ENCODE assay signal across 14 mouse cellular contexts in genomic region chr9:43189021-43189356, GRCm38 (mm10). TPM values are rescaled to one million over a fixed set of nuclear protein-coding genes. Genes with fewer than 3 reads are reported as not detected.
"Had no signal": no experiment of that assay in that cellular context is flagged by ENCODE, and none has a peak within 500 bp of the region (broad histone marks: within the 10 kb centered on the region; RNA-seq: fewer than 3 reads in every experiment).

No protein-coding gene starts in this region.

- ATAC-seq: lung, postnatal 0 days had no signal

- H3K4me3 ChIP-seq: left cerebral cortex, adult 2 months; limb, embryonic 10.5 days; liver, embryonic 15.5 days had no signal

- H3K9ac ChIP-seq: liver, embryonic 15.5 days had no signal

- H3K27ac ChIP-seq: left cerebral cortex, adult 2 months; limb, embryonic 10.5 days; liver, embryonic 15.5 days had no signal

- H3K4me1 ChIP-seq: liver, embryonic 15.5 days had no signal

- H3K4me2 ChIP-seq: liver, embryonic 11.5 days; liver, embryonic 15.5 days had no signal

- H3K36me3 ChIP-seq: limb, embryonic 10.5 days; liver, embryonic 15.5 days had no signal

- DNase-seq: kidney, adult 8-10 months; kidney, postnatal 25 days; lung, adult 2 months; lung, postnatal 36 days; right cerebral cortex, postnatal 14 days; thymus, postnatal 36 days had no signal

- H3K9me3 ChIP-seq: limb, embryonic 10.5 days; liver, embryonic 15.5 days had no signal

RNA-seq across cellular contexts. Expression of gene Pou2f3, which starts 21.2 kb away (rescaled TPM):
- total RNA-seq: left cerebral cortex, postnatal 14 days; megakaryocyte progenitor cell, adult 5-6 weeks had no signal
- polyA plus RNA-seq: liver, embryonic 11.5 days; liver, embryonic 15.5 days; neural tube, embryonic 14.5 days had no signal
